Mouse (Mus musculus) heart, embryonic 12.5 days (tissue): Measurements from ENCODE around the gene Nr1i3. TPM values are rescaled to one million over a fixed set of nuclear protein-coding genes. Genes with fewer than 3 reads are reported as not detected.

Experiments used
- ATAC-seq: fragments of 200-750 bp; cut with Nextera tagmentation; 2 replicates; pipeline ENCODE4 v1.8.0; 2017; ENCODE audit warnings: moderate TSS enrichment, moderate library complexity; ENCODE audit not compliant: insufficient number of reproducible peaks, low FRiP score
- H3K27ac ChIP-seq: fragments of 300-500 bp; sonication (generic); 2 replicates; pipeline ENCODE4 v1.5.1; 2016; ENCODE audit warnings: mild to moderate bottlenecking, moderate library complexity; ENCODE audit not compliant: poor library complexity, severe bottlenecking
- H3K27me3 ChIP-seq: fragments of 300-500 bp; sonication (generic); replicated peaks from 2 replicates; pipeline ENCODE4 v1.6.1; 2016; ENCODE audit warnings: mild to moderate bottlenecking, moderate library complexity
- H3K36me3 ChIP-seq: fragments of 300-500 bp; sonication (generic); 2 replicates; pipeline ENCODE4 v1.6.1; 2016; ENCODE audit warnings: mild to moderate bottlenecking, moderate library complexity
- H3K4me1 ChIP-seq: fragments of 300-500 bp; sonication (generic); replicated peaks from 2 replicates; pipeline ENCODE4 v1.6.1; 2016; ENCODE audit warnings: mild to moderate bottlenecking
- H3K4me2 ChIP-seq: fragments of 300-500 bp; sonication (generic); 2 replicates; pipeline ENCODE4 v1.6.1; 2016; ENCODE audit warnings: mild to moderate bottlenecking, moderate library complexity
- H3K4me3 ChIP-seq: fragments of 300-500 bp; sonication (generic); 2 replicates; pipeline ENCODE4 v1.5.1; 2016; ENCODE audit warnings: mild to moderate bottlenecking
- H3K9ac ChIP-seq: fragments of 300-500 bp; sonication (generic); 2 replicates; pipeline ENCODE4 v1.6.1; 2016; ENCODE audit warnings: mild to moderate bottlenecking, moderate library complexity
- H3K9me3 ChIP-seq: fragments of 300-500 bp; sonication (generic); replicated peaks from 2 replicates; pipeline ENCODE4 v1.6.1; 2016; ENCODE audit warnings: mild to moderate bottlenecking, moderate library complexity
- WGBS: fragments of 180-500 bp; shearing (Covaris S2); methylation state at CpG from one replicate; pipeline ENCODE4 v1.1.7; 2016; 5-methylcytosine and 5-hydroxymethylcytosine counted together
- polyA plus RNA-seq: library from polyadenylated mRNA; unstranded; fragments of >200 nt; fragmentation: Nextera tagmentation; extraction: Ambion mirVana; gene quantifications from 2 replicates; pipeline ENCODE4 v1.2.1, GENCODE M21; 2016

The Nr1i3 gene
- polyA plus RNA-seq, 1 experiment from 2014 or later: 0.22 TPM

DNA sequence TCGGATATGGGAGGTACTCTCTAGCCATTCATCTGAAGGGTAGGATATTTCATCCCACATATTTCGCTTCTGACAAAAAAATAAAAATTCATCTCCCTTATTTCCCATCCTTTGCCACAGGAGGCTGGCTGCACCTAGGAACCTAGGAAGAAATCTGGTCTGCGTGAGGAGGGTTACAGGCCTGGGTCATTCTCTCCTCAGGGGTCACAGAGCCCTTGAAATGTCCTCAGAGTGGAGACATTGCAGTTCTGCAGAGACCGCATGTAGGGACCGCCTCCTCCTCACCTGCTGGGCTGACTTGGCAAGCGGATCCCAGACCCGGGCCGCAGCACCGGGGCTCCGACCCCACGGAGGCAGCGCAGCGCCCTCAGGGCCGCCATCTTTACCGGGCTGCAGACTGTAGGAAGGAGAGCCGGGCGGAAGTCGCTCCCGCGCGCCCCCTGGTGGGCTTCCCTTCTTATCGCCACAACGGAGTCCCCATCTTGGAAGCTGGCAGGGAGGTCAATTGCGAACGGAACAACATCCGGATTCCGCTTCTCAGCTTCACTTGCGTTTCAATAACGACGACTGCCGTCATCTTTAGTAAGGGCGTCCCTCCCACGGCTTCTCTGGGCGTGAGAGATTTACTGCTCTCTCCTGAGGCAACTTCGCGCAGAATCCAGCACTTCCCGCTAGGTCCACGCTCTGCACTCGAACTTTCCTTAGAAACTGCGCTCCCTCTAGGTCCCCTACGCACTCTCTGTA, 33.1 kb downstream of the Nr1i3 start:
- Histone ChIP-seq H3K4me1 (peaks cover 48% of the 10 kb centered on the region), H3K9me3 (no peaks in the 10 kb centered on the region), H3K4me3 (peak overlapping the region; percentile 75), H3K4me2 (peak overlapping the region; percentile 83), H3K27ac (peak overlapping the region; percentile 85), H3K36me3 (peaks cover 34% of the 10 kb centered on the region), H3K9ac (peak overlapping the region; percentile 86), H3K27me3 (0 out of 2 replicates have a peak, but pooled peaks cover 4% of the 10 kb centered on the region)
- peak; percentile 89 for ATAC-seq
- WGBS: under 1% methylated on average over 41 of the region's 41 CpGs

DNA sequence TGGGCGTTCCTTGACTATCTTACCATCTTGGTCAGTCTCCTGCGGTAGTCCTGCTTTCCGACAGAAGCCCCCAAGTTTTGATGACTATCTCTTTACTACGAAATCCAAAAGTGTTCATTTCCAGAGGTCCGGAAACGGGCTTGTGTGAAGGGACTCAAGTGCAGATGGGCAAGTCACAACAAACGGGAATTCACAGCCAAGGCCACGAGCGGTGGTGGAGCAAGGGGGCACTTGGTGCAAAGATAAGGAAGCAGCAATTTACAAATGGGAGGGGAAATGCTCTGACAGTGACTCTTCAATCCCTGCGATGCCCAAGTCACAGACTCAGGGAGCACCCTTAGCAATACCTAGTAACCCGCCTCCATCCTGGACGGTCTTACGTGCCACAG, 33.7 kb downstream of the Nr1i3 start:
- WGBS: 7% methylated on average over 13 of the region's 13 CpGs
- ATAC-seq: 0 out of 2 replicates have a peak, but pooled peaks have one; percentile 3
- H3K9me3 ChIP-seq: no peaks in the 10 kb centered on the region
- peak overlapping the region; percentile 85 for H3K27ac ChIP-seq
- peak overlapping the region; percentile 75 for H3K4me3 ChIP-seq
- peaks cover 28% of the 10 kb centered on the region for H3K36me3 ChIP-seq
- H3K4me1 ChIP-seq: peaks cover 54% of the 10 kb centered on the region
- peak overlapping the region; percentile 67 for H3K9ac ChIP-seq
- H3K4me2 ChIP-seq: peak overlapping the region; percentile 83
- H3K27me3 ChIP-seq: 0 out of 2 replicates have a peak, but pooled peaks cover 4% of the 10 kb centered on the region

DNA sequence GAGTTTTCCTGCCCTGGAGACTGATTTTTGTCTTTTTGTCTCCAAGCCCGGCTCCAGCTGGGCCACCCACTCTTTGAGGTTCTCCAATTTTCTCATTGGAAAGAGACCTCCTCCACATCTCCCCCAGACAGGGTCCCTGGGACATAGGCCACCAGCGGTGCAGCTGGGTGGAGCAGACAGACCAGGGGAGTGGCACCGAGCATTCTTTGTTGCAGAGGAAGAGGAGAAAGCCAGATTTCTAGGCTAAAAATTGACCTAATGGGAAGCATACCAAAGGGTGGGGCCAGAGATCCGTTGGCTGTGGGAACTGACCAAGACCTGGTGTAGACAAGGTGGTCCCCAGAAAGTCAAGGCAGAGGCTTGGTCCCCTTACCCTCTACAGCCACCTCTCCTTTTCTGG, 34.1 kb downstream of the Nr1i3 start:
- Histone ChIP-seq H3K9ac (peak overlapping the region; percentile 67), H3K27ac (peak overlapping the region; percentile 85), H3K4me1 (peaks cover 58% of the 10 kb centered on the region), H3K9me3 (no peaks in the 10 kb centered on the region), H3K4me3 (peak overlapping the region; percentile 75; the same call in 1 of the 2 replicates), H3K36me3 (peaks cover 23% of the 10 kb centered on the region), H3K27me3 (0 out of 2 replicates have a peak, but pooled peaks cover 4% of the 10 kb centered on the region), H3K4me2 (peak overlapping the region; percentile 83)
- ATAC-seq: no peak
- 20% methylated on average over 4 of the region's 4 CpGs for WGBS

DNA sequence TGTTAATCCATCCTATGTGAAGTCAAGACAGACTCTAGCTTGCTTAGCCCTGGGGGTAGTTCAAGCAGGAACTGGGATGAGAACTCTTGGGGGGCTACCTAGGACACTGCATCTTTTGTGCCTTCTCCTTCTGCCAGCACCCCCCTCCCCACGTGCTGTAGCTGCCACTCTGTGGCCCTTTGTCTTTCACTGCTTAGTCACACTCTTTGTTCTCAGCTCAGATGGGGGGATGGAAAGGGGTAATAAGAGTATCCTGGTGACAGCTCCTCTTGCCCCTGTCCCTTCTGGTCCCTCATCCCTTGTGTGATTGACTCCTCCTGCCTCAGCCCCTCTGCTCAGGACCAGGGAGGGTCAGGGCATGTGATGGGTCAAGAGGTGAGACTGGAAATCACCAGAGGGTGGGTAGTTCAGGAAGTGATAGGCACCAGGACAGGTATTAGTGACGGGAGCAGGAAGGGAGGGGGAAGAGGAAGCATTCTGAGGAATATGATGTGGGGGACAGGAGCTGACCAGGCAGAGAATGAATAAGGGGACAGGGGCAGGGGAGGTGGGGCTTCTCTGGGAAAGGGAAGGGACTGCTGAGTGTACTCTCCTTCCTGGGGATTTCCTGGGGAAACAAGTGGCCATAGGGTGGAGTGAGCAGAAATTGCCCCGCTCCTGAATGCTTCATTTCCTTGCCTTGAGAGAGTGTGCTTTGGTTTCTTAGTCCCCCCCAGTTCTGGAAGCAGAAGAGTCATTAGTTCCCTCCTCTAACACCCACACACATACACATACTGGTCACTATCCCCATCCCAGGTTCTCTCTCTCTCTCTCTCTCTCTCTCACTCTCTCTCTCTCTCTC, 34.8 kb downstream of the Nr1i3 start:
- 37% methylated on average over 3 of the region's 3 CpGs for WGBS

DNA sequence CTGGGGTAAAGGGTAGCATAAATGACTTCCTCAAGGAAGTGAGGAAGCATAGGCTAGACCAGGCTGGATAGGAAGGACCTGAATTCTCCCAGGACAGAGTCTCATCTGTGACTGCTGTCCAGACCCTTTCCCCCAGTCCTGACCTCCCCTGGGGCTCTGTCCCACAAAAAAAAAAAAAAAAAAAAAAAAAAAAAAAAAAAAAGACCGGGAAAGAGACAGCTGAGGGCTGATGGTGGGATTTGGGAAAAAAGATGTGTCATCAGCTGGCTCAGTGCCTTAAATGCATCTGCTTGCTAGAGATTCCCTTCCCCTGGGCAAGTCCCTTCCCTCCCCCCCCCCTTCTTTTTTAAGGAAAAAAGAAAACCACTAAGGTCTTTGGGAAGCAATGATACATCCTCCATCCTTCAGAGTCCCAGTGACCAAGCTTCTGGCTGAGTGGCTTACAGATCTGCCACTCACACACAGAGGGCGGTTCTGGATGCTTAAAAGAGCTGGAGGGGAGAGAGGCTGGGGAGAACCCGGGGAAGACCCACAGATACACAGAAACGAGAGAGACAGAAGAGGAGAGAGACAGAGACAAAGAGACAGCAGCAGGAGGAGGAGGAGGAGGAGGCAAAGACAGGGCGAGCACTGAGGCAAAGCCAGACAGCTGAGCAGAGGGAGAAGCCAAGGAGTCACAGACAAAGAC, 36.3 kb downstream of the Nr1i3 start, which contains the start of gene Adamts4:
Adamts4 (plus strand) TSS at position 509 of the 688 bp plus-strand sequence.
- Histone ChIP-seq H3K4me2 (peak within 1 kb of the TSS; percentile 57), H3K9me3 (no peaks in the 10 kb centered on the region), H3K4me1 (peaks cover 58% of the 10 kb centered on the region), H3K27ac (peak within 1 kb of the TSS; percentile 34), H3K9ac (peak within 1 kb of the TSS; percentile 45), H3K36me3 (peaks cover 7% of the 10 kb centered on the region), H3K4me3 (peak within 1 kb of the TSS; percentile 16), H3K27me3 (0 out of 2 replicates have a peak, but pooled peaks cover 7% of the 10 kb centered on the region)
- ATAC-seq: no peak
- WGBS: 21% methylated on average over 5 of the region's 5 CpGs

More for the DNA sequence above, 34.8 kb downstream of the Nr1i3 start:
- Histone ChIP-seq H3K27ac (peak overlapping the region; percentile 85), H3K27me3 (0 out of 2 replicates have a peak, but pooled peaks cover 7% of the 10 kb centered on the region), H3K36me3 (peaks cover 17% of the 10 kb centered on the region), H3K4me3 (no peak overlapping the region), H3K9ac (no peak overlapping the region), H3K4me2 (peak overlapping the region; percentile 83), H3K9me3 (no peaks in the 10 kb centered on the region), H3K4me1 (peaks cover 58% of the 10 kb centered on the region)
- ATAC-seq: no peak; the same call in 1 of the 2 replicates

DNA sequence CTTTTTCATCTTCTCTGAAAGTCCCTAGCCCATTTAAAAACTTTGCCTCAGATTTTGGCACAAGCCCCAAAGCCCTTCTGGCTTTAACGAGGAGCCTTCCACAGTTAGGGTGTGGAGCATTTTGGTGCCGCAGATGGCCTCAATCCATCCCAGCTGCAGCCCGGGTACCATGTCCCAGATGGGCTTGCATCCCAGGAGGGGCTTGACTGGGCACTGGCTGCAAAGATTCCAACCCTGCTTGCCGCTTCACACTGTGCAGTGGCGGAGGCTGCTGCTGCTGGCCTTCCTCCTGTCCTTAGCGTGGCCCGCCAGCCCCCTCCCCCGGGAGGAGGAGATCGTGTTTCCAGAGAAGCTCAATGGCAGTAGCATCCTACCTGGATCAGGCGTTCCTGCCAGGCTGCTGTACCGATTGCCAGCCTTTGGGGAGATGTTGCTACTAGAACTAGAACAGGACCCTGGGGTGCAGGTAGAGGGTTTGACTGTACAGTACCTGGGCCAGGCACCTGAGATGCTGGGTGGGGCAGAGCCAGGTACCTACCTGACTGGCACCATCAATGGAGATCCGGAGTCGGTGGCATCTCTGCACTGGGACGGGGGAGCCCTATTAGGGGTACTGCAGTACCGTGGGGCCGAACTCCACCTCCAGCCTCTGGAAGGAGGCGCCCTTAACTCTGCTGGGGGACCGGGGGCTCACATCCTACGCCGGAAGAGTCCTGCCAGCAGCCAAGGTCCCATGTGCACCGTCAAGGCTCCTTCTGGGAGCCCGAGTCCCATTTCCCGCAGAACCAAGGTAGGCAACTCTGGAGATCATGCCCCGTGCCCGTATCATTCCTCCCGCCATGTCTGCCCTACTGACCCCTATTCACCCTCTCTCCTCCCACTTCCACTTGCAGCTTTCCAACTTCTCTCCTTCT, 37.2 kb downstream of the Nr1i3 start, which contains the start of gene Ndufs2:
Ndufs2 (minus strand) TSS at position 709 of the 914 bp plus-strand sequence.
- H3K9ac ChIP-seq: peak within 1 kb of the TSS; percentile 45
- peaks cover 51% of the 10 kb centered on the region for H3K4me1 ChIP-seq
- peak within 1 kb of the TSS; percentile 28 for H3K27ac ChIP-seq
- no peaks in the 10 kb centered on the region for H3K9me3 ChIP-seq
- 17% methylated on average over 26 of the region's 26 CpGs for WGBS
- no peaks in the 10 kb centered on the region for H3K36me3 ChIP-seq
- peak within 1 kb of the TSS; percentile 16 for H3K4me3 ChIP-seq
- peak within 1 kb of the TSS; percentile 57 for H3K4me2 ChIP-seq
- no peak for ATAC-seq
- 0 out of 2 replicates have a peak, but pooled peaks cover 7% of the 10 kb centered on the region for H3K27me3 ChIP-seq

DNA sequence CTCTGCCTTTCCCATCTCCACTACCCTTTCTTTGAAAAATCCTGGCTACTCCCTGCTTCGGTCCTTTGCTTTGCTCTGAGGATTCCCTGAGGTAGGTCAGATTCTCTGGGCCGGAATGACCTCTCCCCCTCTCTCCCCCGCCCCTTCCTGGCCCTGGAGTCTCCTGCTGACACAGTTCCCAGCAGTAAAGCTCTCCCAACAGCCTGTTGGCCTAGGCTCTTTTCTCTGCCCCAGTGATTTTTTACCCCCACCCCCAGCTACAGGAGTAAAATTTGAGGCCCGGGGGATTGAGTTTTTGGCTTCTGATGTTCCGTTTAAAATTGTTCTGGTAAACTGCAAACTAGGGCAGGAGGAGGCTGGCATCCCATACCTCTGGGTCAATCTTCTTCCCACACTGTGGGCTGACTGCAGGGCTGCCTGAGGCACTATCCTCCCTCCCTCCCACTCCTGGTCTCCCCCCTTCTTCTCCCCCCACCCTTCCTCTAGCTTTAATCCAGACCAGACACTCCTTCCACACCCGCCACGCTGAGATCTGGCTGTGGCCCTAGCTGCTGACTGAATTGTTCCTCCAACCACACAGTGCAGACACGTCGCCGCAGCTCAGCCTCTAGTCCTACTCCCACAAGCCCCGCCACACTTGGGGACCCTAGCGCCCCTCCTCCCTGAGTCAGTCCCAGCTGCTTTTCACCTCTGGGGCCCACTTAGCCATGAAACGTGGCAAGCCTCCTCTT, 38.0 kb downstream of the Nr1i3 start:
- 13% methylated on average over 13 of the region's 13 CpGs for WGBS
- H3K27me3 ChIP-seq: 0 out of 2 replicates have a peak, but pooled peaks cover 10% of the 10 kb centered on the region
- H3K9me3 ChIP-seq: no peaks in the 10 kb centered on the region
- H3K36me3 ChIP-seq: no peaks in the 10 kb centered on the region
- peak overlapping the region; percentile 16 for H3K4me3 ChIP-seq
- peak overlapping the region; percentile 57 for H3K4me2 ChIP-seq
- H3K27ac ChIP-seq: peak overlapping the region; percentile 28
- H3K9ac ChIP-seq: peak overlapping the region; percentile 45; the same call in 1 of the 2 replicates
- H3K4me1 ChIP-seq: peaks cover 47% of the 10 kb centered on the region
- ATAC-seq: no peak

DNA sequence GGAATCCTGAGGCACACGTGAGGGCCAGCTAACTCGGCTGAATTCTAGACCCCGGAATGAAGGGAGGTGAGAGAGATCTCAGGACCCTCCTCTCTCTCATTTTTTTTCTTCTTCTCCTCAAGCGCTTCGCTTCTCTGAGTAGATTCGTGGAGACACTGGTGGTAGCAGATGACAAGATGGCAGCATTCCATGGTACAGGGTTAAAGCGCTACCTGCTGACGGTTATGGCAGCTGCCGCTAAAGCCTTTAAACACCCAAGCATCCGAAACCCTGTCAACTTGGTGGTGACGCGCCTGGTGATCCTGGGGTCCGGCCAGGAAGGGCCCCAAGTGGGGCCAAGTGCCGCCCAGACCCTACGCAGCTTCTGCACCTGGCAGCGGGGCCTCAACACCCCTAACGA, 38.6 kb downstream of the Nr1i3 start:
- Histone ChIP-seq H3K27me3 (0 out of 2 replicates have a peak, but pooled peaks cover 10% of the 10 kb centered on the region), H3K4me2 (peak overlapping the region; percentile 57), H3K27ac (peak overlapping the region; percentile 28), H3K9me3 (no peaks in the 10 kb centered on the region), H3K4me1 (peaks cover 47% of the 10 kb centered on the region), H3K4me3 (no peak overlapping the region), H3K36me3 (no peaks in the 10 kb centered on the region), H3K9ac (no peak overlapping the region)
- 47% methylated on average over 17 of the region's 17 CpGs for WGBS
- no peak for ATAC-seq

DNA sequence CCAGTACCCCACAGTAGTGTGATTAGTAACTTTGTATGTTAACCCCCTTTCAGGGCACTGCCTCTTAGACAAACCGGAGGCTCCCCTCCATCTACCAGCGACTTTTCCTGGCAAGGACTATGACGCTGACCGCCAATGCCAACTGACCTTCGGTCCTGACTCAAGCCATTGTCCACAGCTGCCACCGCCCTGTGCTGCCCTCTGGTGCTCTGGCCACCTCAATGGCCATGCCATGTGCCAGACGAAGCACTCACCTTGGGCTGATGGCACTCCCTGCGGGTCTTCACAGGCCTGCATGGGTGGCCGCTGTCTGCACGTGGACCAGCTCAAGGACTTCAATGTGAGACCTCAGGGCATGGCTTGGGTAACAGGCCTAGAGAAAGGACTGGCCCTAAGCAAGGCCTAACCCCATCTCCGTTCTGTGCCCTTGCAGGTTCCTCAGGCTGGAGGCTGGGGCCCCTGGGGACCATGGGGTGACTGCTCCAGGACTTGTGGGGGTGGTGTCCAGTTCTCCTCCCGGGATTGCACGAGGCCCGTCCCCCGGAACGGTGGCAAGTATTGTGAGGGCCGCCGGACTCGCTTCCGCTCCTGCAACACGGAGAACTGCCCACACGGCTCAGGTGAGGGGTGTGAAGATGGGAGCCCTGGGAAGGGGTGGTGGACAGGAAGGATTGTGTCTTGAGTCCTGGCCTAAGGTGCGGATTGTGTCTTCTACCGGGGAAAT, 42.5 kb downstream of the Nr1i3 start:
- no peak for ATAC-seq
- 80% methylated on average over 24 of the region's 24 CpGs for WGBS
- H3K9ac ChIP-seq: no peak overlapping the region
- 0 out of 2 replicates have a peak, but pooled peaks cover 8% of the 10 kb centered on the region for H3K27me3 ChIP-seq
- H3K4me1 ChIP-seq: peaks cover 19% of the 10 kb centered on the region
- H3K36me3 ChIP-seq: peaks cover 3% of the 10 kb centered on the region; the same call in 1 of the 2 replicates
- no peak overlapping the region for H3K27ac ChIP-seq
- H3K4me3 ChIP-seq: no peak overlapping the region
- no peak overlapping the region for H3K4me2 ChIP-seq
- H3K9me3 ChIP-seq: no peaks in the 10 kb centered on the region
